Mouse (Mus musculus): ENCODE results near the gene Cd33. TPM values are rescaled to one million over a fixed set of nuclear protein-coding genes. Genes with fewer than 3 reads are reported as not detected.
A peak's percentile ranks its signal among the peaks of the same experiment; 100 is the strongest.

The Cd33 gene
- polyA plus RNA-seq, 1 experiment from 2014 or later, result 1.8 TPM

- Histone ChIP-seq H3K4me2 (no peak overlapping the region), H3K9me3 (no peaks in the 10 kb centered on the region)
- WGBS, result 52% methylated on average over 4 of the region's 4 CpGs
Observed at GRCm38 (mm10) chr7:43511707-43512478, 32.3 kb downstream of the Cd33 start.

GRCm38 (mm10) chr7:43495343-43496021 is 48.7 kb downstream of the Cd33 start:
- WGBS, result 15% methylated on average over 21 of the region's 21 CpGs
- Histone ChIP-seq H3K4me1 (peaks cover 4% of the 10 kb centered on the region; the same call in 1 of the 2 replicates), H3K4me2 (no peak overlapping the region), H3K9me3 (no peaks in the 10 kb centered on the region), H3K27ac (no peak overlapping the region), H3K27me3 (peaks cover 12% of the 10 kb centered on the region), H3K4me3 (no peak overlapping the region), H3K9ac (no peak overlapping the region), H3K36me3 (no peaks in the 10 kb centered on the region)
- ATAC-seq (ENCODE audit: insufficient number of reproducible peaks, insufficient read depth, low FRiP score, low TSS enrichment, low read depth), result no peak

More at GRCm38 (mm10) chr7:43511707-43512478, 32.3 kb downstream of the Cd33 start:
- no peaks in the 10 kb centered on the region for H3K36me3 ChIP-seq
- H3K4me1 ChIP-seq, result no peaks in the 10 kb centered on the region
- no peaks in the 10 kb centered on the region for H3K27me3 ChIP-seq
- no peak overlapping the region for H3K27ac ChIP-seq
- no peak overlapping the region for H3K9ac ChIP-seq
- H3K4me3 ChIP-seq, result no peak overlapping the region
- no peak for ATAC-seq (ENCODE audit: insufficient number of reproducible peaks, insufficient read depth, low FRiP score, low TSS enrichment, low read depth)

GRCm38 (mm10) chr7:43490861-43491260 is 53.4 kb downstream of the Cd33 start:
- Histone ChIP-seq H3K27ac (no peak overlapping the region), H3K4me1 (peaks cover 5% of the 10 kb centered on the region; the same call in 1 of the 2 replicates), H3K4me3 (no peak overlapping the region), H3K9ac (no peak overlapping the region), H3K4me2 (peak overlapping the region; percentile 76; the same call in 1 of the 2 replicates), H3K36me3 (no peaks in the 10 kb centered on the region), H3K27me3 (peaks cover 12% of the 10 kb centered on the region), H3K9me3 (no peaks in the 10 kb centered on the region)
- ATAC-seq (ENCODE audit: insufficient number of reproducible peaks, insufficient read depth, low FRiP score, low TSS enrichment, low read depth), result no peak
- 68% methylated on average over 9 of the region's 9 CpGs for WGBS

- no peaks in the 10 kb centered on the region for H3K36me3 ChIP-seq
- H3K4me2 ChIP-seq, result peak overlapping the region; percentile 76
- H3K4me1 ChIP-seq, result peaks cover 5% of the 10 kb centered on the region; the same call in 1 of the 2 replicates
- peak overlapping the region; percentile 59 for H3K4me3 ChIP-seq
- no peaks in the 10 kb centered on the region for H3K9me3 ChIP-seq
- peak overlapping the region; percentile 80 for H3K9ac ChIP-seq
- H3K27ac ChIP-seq, result no peak overlapping the region
- peak; percentile 80 for ATAC-seq (ENCODE audit: insufficient number of reproducible peaks, insufficient read depth, low FRiP score, low TSS enrichment, low read depth)
- H3K27me3 ChIP-seq, result peaks cover 5% of the 10 kb centered on the region
- 0% methylated on average over 9 of the region's 13 CpGs for WGBS
Observed at GRCm38 (mm10) chr7:43490182-43490584, 54.0 kb downstream of the Cd33 start.

- WGBS, result under 1% methylated on average over 17 of the region's 41 CpGs
- H3K36me3 ChIP-seq, result no peaks in the 10 kb centered on the region
- H3K9me3 ChIP-seq, result no peaks in the 10 kb centered on the region
- peak within 1 kb of the TSS; percentile 80 for H3K9ac ChIP-seq
- H3K4me3 ChIP-seq, result peak within 1 kb of the TSS; percentile 59
- H3K27me3 ChIP-seq, result 0 out of 2 replicates have a peak, but pooled peaks cover under 1% of the 10 kb centered on the region
- H3K4me1 ChIP-seq, result peaks cover 5% of the 10 kb centered on the region; the same call in 1 of the 2 replicates
- H3K4me2 ChIP-seq, result peak within 1 kb of the TSS; percentile 76
- H3K27ac ChIP-seq, result no peak within 1 kb of the TSS
- 0 out of 2 replicates have a peak, but pooled peaks have one; percentile 18 for ATAC-seq (ENCODE audit: insufficient number of reproducible peaks, insufficient read depth, low FRiP score, low TSS enrichment, low read depth)
Observed at GRCm38 (mm10) chr7:43489631-43490125, 54.5 kb downstream of the Cd33 start, which contains the start of gene Iglon5. Gene Iglon5 (minus strand): TSS chr7:43490075.

GRCm38 (mm10) chr7:43488646-43489045 is 55.6 kb downstream of the Cd33 start:
- H3K4me3 ChIP-seq, result no peak overlapping the region
- no peak for ATAC-seq (ENCODE audit: insufficient number of reproducible peaks, insufficient read depth, low FRiP score, low TSS enrichment, low read depth)

GRCm38 (mm10) chr7:43483236-43483635 is 61.0 kb downstream of the Cd33 start:
- peaks cover 8% of the 10 kb centered on the region for H3K27me3 ChIP-seq
- 11% methylated on average over 10 of the region's 10 CpGs for WGBS
- no peaks in the 10 kb centered on the region for H3K9me3 ChIP-seq
- H3K36me3 ChIP-seq, result 0 out of 2 replicates have a peak, but pooled peaks cover 5% of the 10 kb centered on the region
- no peak overlapping the region for H3K9ac ChIP-seq
- ATAC-seq (ENCODE audit: insufficient number of reproducible peaks, insufficient read depth, low FRiP score, low TSS enrichment, low read depth), result no peak
- H3K4me2 ChIP-seq, result no peak overlapping the region
- peaks cover 5% of the 10 kb centered on the region for H3K4me1 ChIP-seq
- H3K4me3 ChIP-seq, result no peak overlapping the region
- no peak overlapping the region for H3K27ac ChIP-seq

More at GRCm38 (mm10) chr7:43488646-43489045, 55.6 kb downstream of the Cd33 start:
- 33% methylated on average over 5 of the region's 5 CpGs for WGBS
- Histone ChIP-seq H3K4me1 (peaks cover 5% of the 10 kb centered on the region; the same call in 1 of the 2 replicates), H3K9ac (no peak overlapping the region), H3K27me3 (no peaks in the 10 kb centered on the region), H3K9me3 (no peaks in the 10 kb centered on the region), H3K4me2 (peak overlapping the region; percentile 76), H3K27ac (no peak overlapping the region), H3K36me3 (no peaks in the 10 kb centered on the region)

DNA sequence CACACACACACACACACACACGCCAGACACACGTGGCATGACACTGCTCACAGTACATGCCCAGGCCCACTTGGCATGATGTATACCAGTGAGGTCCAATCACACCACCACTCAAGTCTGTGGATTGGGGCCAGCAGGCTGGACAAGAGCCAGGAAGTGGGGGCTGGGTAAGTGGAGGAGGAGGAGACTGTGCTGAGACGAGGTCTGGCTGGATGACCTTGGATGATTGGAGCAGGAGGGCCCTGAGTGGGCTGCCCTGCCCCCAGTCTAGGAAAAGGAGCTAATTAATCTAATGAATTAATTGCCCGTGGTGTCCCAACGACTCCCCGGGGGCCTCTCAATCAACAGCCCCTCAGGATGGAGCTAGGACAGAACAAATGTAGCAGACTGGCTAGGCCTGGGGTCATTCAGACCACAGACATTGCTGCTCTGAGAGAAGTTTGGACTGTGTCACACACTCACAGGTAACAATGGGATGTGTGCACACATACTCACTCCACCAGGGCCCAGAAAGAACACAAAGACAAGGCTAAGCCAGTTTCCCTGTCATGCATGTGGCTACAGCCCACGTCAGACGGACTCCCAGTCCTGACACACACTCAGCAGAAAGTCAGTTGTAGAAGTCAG is 62.0 kb downstream of the Cd33 start:
- no peaks in the 10 kb centered on the region for H3K9me3 ChIP-seq
- H3K4me1 ChIP-seq, result peaks cover 5% of the 10 kb centered on the region
- H3K27ac ChIP-seq, result no peak overlapping the region
- peaks cover 18% of the 10 kb centered on the region for H3K27me3 ChIP-seq
- H3K4me2 ChIP-seq, result no peak overlapping the region
- ATAC-seq (ENCODE audit: insufficient number of reproducible peaks, insufficient read depth, low FRiP score, low TSS enrichment, low read depth), result peak; percentile 29; the same call in 1 of the 2 replicates
- 56% methylated on average over 8 of the region's 8 CpGs for WGBS
- H3K9ac ChIP-seq, result no peak overlapping the region
- no peak overlapping the region for H3K4me3 ChIP-seq
- 0 out of 2 replicates have a peak, but pooled peaks cover 5% of the 10 kb centered on the region for H3K36me3 ChIP-seq

GRCm38 (mm10) chr7:43481191-43481590 is 63.0 kb downstream of the Cd33 start:
- H3K9me3 ChIP-seq, result no peaks in the 10 kb centered on the region
- no peak overlapping the region for H3K4me2 ChIP-seq
- peaks cover 28% of the 10 kb centered on the region for H3K27me3 ChIP-seq
- H3K9ac ChIP-seq, result no peak overlapping the region
- no peak overlapping the region for H3K4me3 ChIP-seq
- ATAC-seq (ENCODE audit: insufficient number of reproducible peaks, insufficient read depth, low FRiP score, low TSS enrichment, low read depth), result no peak
- 0 out of 2 replicates have a peak, but pooled peaks cover 5% of the 10 kb centered on the region for H3K36me3 ChIP-seq
- 60% methylated on average over 3 of the region's 3 CpGs for WGBS
- peaks cover 10% of the 10 kb centered on the region for H3K4me1 ChIP-seq
- H3K27ac ChIP-seq, result no peak overlapping the region

- H3K36me3 ChIP-seq, result 0 out of 2 replicates have a peak, but pooled peaks cover 5% of the 10 kb centered on the region
- H3K27ac ChIP-seq, result no peak overlapping the region
- ATAC-seq (ENCODE audit: insufficient number of reproducible peaks, insufficient read depth, low FRiP score, low TSS enrichment, low read depth), result no peak
- 7% methylated on average over 13 of the region's 13 CpGs for WGBS
- H3K4me1 ChIP-seq, result peaks cover 5% of the 10 kb centered on the region; the same call in 1 of the 2 replicates
- H3K9ac ChIP-seq, result no peak overlapping the region
- peaks cover 49% of the 10 kb centered on the region for H3K27me3 ChIP-seq
- H3K4me3 ChIP-seq, result no peak overlapping the region; the same call in 1 of the 2 replicates
- H3K9me3 ChIP-seq, result no peaks in the 10 kb centered on the region
- H3K4me2 ChIP-seq, result peak overlapping the region; percentile 11; the same call in 1 of the 2 replicates
Observed at GRCm38 (mm10) chr7:43476376-43476775, 67.9 kb downstream of the Cd33 start.

DNA sequence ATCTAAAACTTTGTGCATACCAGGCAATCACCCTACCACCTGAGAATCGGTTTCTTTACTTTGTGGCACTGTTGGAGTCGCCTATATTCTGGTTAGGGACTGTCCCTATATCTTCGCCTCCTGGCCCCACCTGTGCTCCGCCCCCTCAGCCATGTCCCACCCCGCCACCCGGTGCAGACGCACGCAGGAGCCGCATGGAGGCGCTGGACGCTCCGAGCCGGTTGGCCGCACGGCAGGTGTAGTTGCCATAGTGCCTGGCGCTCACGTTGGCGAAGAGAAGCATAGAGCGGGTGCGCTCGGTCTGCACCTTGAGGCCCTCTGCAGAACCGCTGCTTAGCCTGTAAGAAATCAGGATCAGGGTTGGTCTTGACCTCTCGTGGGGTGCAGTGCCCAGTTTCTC is 68.5 kb downstream of the Cd33 start:
- 0 out of 2 replicates have a peak, but pooled peaks cover 5% of the 10 kb centered on the region for H3K36me3 ChIP-seq
- 12% methylated on average over 23 of the region's 23 CpGs for WGBS
- no peak overlapping the region for H3K4me2 ChIP-seq
- H3K27me3 ChIP-seq, result peaks cover 49% of the 10 kb centered on the region
- H3K27ac ChIP-seq, result no peak overlapping the region
- no peak overlapping the region for H3K4me3 ChIP-seq
- peaks cover 5% of the 10 kb centered on the region; the same call in 1 of the 2 replicates for H3K4me1 ChIP-seq
- no peak for ATAC-seq (ENCODE audit: insufficient number of reproducible peaks, insufficient read depth, low FRiP score, low TSS enrichment, low read depth)
- no peaks in the 10 kb centered on the region for H3K9me3 ChIP-seq
- H3K9ac ChIP-seq, result no peak overlapping the region
